Mouse (Mus musculus): ENCODE measurements at regions not wholly inside any gene's neighbourhood (a gene's known extent, or its start where the extent isn't known, plus 50 kb on each side); places are given as distances from the start of the nearest gene placed in this dataset.

- H3K4me1 ChIP-seq (ENCODE audit: control insufficient read depth in 1 of 2, insufficient read depth in 2 of 2), result peaks cover 0 to 11% of the 10 kb centered on the region in 2 experiments; a peak in 2 of 4 replicates
- H3K9ac ChIP-seq (ENCODE audit: insufficient read depth, low read depth), result no peak overlapping the region
- no peaks in the 10 kb centered on the region for H3K79me2 ChIP-seq (replicated peaks; ENCODE audit: control insufficient read depth, extremely low read depth, insufficient read depth, poor library complexity, severe bottlenecking)
- H3K36me3 ChIP-seq (replicated peaks in 1 of 2; ENCODE audit: control insufficient read depth in 1 of 2, insufficient read depth in 1 of 2, low read length in 1 of 2), result no peaks in the 10 kb centered on the region
- peak; percentile 47 for DNase-seq (ENCODE audit: extremely low read depth)
- no peak overlapping the region for H3K4me3 ChIP-seq (replicated peaks in 1 of 3; ENCODE audit: low read depth in 2 of 3, low read length in 2 of 3, poor library complexity in 1 of 3)
- dilution Hi-C loops (cut with MboI; ENCODE audit: extremely low pct_ligation_motif_present, extremely low pct_unique_long_range_greater_than_20kb, low sequenced_read_pairs) (no loop called here), in situ Hi-C loops (cut with MboI; ENCODE audit: low pct_ligation_motif_present, low pct_unique_long_range_greater_than_20kb, low sequenced_read_pairs) (no loop called here)
- no peak overlapping the region for H3K27ac ChIP-seq (ENCODE audit: insufficient read depth, low read depth)
- H3K9me3 ChIP-seq (replicated peaks; ENCODE audit: low read length), result no peaks in the 10 kb centered on the region
- TF ChIP-seq BHLHE40 (IDR thresholded peaks at IDR 0.05; ENCODE audit: low read depth, low read length), result peak; percentile 54; the same call in 1 of the 2 replicates
- peak; percentile 48; the same call in 1 of the 2 replicates for TF ChIP-seq EP300 (IDR thresholded peaks at IDR 0.05; ENCODE audit: low read length)
- TF ChIP-seq SIN3A (IDR thresholded peaks at IDR 0.05; ENCODE audit: low read length), result no peak
- no peaks in the 10 kb centered on the region for H3K27me3 ChIP-seq (replicated peaks)
- H3K4me2 ChIP-seq (ENCODE audit: insufficient read depth, low read depth, poor library complexity, severe bottlenecking), result no peak overlapping the region
Measured at GRCm38 (mm10) chr9:12945037-12945436, 300.6 kb downstream of the Jrkl start.

DNA sequence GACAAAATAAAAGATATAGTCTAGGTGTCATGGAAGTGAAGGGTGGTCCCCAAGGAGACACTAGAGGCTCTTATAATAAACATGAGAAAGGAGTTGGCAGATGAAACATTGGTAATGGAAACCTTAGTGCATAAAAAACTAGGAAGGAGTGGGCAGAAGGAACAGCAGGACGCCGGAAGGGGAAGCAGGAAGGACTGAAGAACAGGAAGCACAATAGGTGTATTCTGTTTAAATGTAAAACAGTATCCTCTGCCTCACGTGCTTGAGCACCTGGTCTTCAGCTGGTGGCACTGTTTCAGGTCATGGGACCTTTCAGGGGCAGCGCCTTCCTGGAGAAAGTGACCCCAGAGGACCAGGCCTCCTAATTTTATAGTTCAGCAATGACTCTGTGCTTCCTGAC lies 310.6 kb downstream of the Jrkl start:
- no peaks in the 10 kb centered on the region for H3K27me3 ChIP-seq (replicated peaks)
- H3K4me1 ChIP-seq (ENCODE audit: control insufficient read depth in 1 of 2, insufficient read depth in 2 of 2), result peaks cover 0 to 29% of the 10 kb centered on the region in 2 experiments; a peak in 2 of 4 replicates
- no peaks in the 10 kb centered on the region for H3K79me2 ChIP-seq (replicated peaks; ENCODE audit: control insufficient read depth, extremely low read depth, insufficient read depth, poor library complexity, severe bottlenecking)
- H3K9me3 ChIP-seq (replicated peaks; ENCODE audit: low read length), result no peaks in the 10 kb centered on the region
- TF ChIP-seq BHLHE40 (IDR thresholded peaks at IDR 0.05; ENCODE audit: low read depth, low read length), result 0 out of 2 replicates have a peak, but pooled peaks have one; percentile 6
- TF ChIP-seq MAZ (IDR thresholded peaks at IDR 0.05; ENCODE audit: low read depth, low read length), result no peak
- dilution Hi-C loops (cut with MboI; ENCODE audit: extremely low pct_ligation_motif_present, extremely low pct_unique_long_range_greater_than_20kb, low sequenced_read_pairs), result no loop called here
- no peak overlapping the region for H3K4me2 ChIP-seq (ENCODE audit: insufficient read depth, low read depth, poor library complexity, severe bottlenecking)
- DNase-seq (ENCODE audit: extremely low read depth), result no peak
- in situ Hi-C loops (cut with MboI; ENCODE audit: low pct_ligation_motif_present, low pct_unique_long_range_greater_than_20kb, low sequenced_read_pairs), result no loop called here
- no peak overlapping the region for H3K9ac ChIP-seq (ENCODE audit: insufficient read depth, low read depth)
- no peaks in the 10 kb centered on the region for H3K36me3 ChIP-seq (replicated peaks in 1 of 2; ENCODE audit: control insufficient read depth in 1 of 2, insufficient read depth in 1 of 2, low read length in 1 of 2)
- H3K27ac ChIP-seq (ENCODE audit: insufficient read depth, low read depth), result no peak overlapping the region
- no peak overlapping the region for H3K4me3 ChIP-seq (replicated peaks in 1 of 3; ENCODE audit: low read depth in 2 of 3, low read length in 2 of 3, poor library complexity in 1 of 3)

DNA sequence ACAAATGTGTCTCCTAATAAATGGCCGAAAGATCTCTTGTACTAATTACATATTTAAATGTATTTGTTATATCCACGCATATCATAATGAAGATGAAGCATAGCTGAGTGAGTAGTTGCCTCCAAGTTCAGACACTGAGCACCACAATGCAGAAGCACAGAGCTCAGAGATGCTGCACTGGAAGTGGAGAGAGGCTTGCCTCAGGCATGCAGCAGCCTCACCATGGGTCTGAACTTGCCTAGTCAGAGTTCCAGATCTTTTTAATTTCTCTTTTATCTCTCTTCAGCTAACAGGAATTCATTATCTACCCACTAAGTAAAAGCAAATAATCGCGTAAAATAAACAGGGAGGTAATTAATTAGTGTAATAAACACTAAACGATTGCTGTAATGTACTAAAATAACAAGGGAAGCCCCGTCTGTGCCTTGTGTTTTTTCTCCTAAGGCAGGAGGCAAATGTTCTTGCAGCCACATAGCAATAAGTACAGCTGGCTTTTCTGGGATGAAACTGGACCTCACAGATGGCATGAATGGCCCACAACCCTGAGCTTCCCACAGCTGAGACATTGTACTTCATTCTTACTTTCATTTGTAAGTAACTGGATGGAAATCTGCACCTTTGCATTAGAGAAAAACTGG lies 320.0 kb downstream of the Jrkl start:
- dilution Hi-C loops (cut with MboI; ENCODE audit: extremely low pct_ligation_motif_present, extremely low pct_unique_long_range_greater_than_20kb, low sequenced_read_pairs), result no loop called here
- TF ChIP-seq GABPA (IDR thresholded peaks at IDR 0.05; ENCODE audit: insufficient replicate concordance, low read depth, low read length) (no peak), MEF2A (IDR thresholded peaks at IDR 0.05; ENCODE audit: borderline replicate concordance, low read depth, low read length) (no peak), CTCF (conservative IDR thresholded peaks at IDR 0.05 in 1 of 2, IDR thresholded peaks at IDR 0.05 in 1 of 2; ENCODE audit: low read depth in 2 of 2, low read length in 2 of 2) (no peak), CHD2 (IDR thresholded peaks at IDR 0.05; ENCODE audit: low read length) (no peak), ZMIZ1 (IDR thresholded peaks at IDR 0.05; ENCODE audit: low read depth, low read length) (no peak), TCF12 (IDR thresholded peaks at IDR 0.05; ENCODE audit: low read depth, low read length) (no peak), SMC3 (IDR thresholded peaks at IDR 0.05; ENCODE audit: low read depth, low read length) (no peak), POLR2AphosphoS2 (IDR thresholded peaks at IDR 0.05; ENCODE audit: low read depth, low read length) (no peak), SIN3A (IDR thresholded peaks at IDR 0.05; ENCODE audit: low read length) (no peak), TBP (conservative IDR thresholded peaks at IDR 0.05; ENCODE audit: low read depth, low read length) (no peak), ETS1 (conservative IDR thresholded peaks at IDR 0.05; ENCODE audit: low read depth, low read length) (no peak), MAFK (IDR thresholded peaks at IDR 0.05; ENCODE audit: insufficient replicate concordance, low read length) (no peak)

More for the DNA sequence above, 320.0 kb downstream of the Jrkl start:
- in situ Hi-C loops (cut with MboI; ENCODE audit: low pct_ligation_motif_present, low pct_unique_long_range_greater_than_20kb, low sequenced_read_pairs), result no loop called here
- Histone ChIP-seq H3K4me1 (ENCODE audit: control insufficient read depth in 1 of 2, insufficient read depth in 2 of 2) (no peaks in the 10 kb centered on the region), H3K79me2 (replicated peaks; ENCODE audit: control insufficient read depth, extremely low read depth, insufficient read depth, poor library complexity, severe bottlenecking) (no peaks in the 10 kb centered on the region), H3K4me3 (replicated peaks in 1 of 3; ENCODE audit: low read depth in 2 of 3, low read length in 2 of 3, poor library complexity in 1 of 3) (no peak overlapping the region), H3K36me3 (replicated peaks in 1 of 2; ENCODE audit: control insufficient read depth in 1 of 2, insufficient read depth in 1 of 2, low read length in 1 of 2) (no peaks in the 10 kb centered on the region), H3K9me3 (replicated peaks; ENCODE audit: low read length) (no peaks in the 10 kb centered on the region), H3K4me2 (ENCODE audit: insufficient read depth, low read depth, poor library complexity, severe bottlenecking) (no peak overlapping the region), H3K27ac (ENCODE audit: insufficient read depth, low read depth) (no peak overlapping the region), H3K27me3 (replicated peaks) (no peaks in the 10 kb centered on the region), H3K9ac (ENCODE audit: insufficient read depth, low read depth) (no peak overlapping the region)
- no peak for DNase-seq (ENCODE audit: extremely low read depth)
